Mouse (Mus musculus) E14TG2a.4 (cell line): Measurements from ENCODE around the gene Bcat2.

ENCODE experiments used
- CTCF ChIP-seq: conservative IDR thresholded peaks from 2 replicates; pipeline ENCODE4 v1.5.1; 2014; ENCODE audit warnings: low read length
- NANOG ChIP-seq: IDR thresholded peaks from 2 replicates; pipeline ENCODE4 v1.6.1; 2014; ENCODE audit warnings: borderline replicate concordance, low read length, mixed read lengths
- POU5F1 ChIP-seq: IDR thresholded peaks from 2 replicates; pipeline ENCODE4 v1.6.1; 2014; ENCODE audit warnings: low read length, borderline replicate concordance

DNA sequence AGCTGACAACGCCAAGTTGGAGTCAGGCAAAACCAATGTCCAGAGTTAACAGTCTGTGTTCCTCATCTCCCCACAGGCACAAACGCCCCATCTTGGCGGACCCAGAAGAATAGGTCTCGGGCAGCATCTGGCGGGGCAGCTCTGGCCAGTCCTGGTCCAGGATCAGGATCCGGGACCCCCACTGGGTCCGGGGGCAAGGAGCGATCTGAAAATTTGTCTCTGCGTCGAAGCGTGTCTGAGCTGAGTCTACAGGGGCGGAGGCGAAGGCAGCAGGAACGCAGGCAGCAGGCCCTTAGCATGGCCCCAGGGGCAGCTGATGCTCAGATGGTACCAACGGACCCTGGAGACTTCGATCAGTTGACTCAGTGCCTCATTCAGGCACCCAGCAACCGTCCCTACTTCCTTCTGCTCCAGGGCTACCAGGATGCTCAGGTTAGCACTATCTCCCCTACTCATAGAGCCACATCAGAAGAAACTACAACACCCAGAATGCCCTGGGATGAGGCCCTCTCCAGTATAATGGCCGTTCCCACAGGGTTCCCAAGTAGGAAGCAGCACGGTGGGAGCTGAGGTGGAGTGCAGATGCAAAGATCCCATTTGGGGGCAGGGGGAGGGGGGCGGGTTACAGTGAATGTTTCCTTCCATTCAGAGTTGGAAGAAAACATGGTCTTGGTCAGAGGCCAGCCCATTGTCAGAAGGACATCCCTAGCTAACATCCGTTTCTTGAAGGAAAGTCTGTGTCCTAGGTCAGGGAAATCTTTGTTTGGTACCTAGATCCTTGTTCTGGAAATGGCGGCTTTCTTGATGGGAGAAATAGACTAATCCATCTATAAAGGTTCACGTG lies 60.3 kb downstream of the Bcat2 start:
- TF ChIP-seq CTCF (no peak), NANOG (no peak), POU5F1 (no peak)
